Mouse (Mus musculus): Measurements from ENCODE around the gene Rab25.

DNA sequence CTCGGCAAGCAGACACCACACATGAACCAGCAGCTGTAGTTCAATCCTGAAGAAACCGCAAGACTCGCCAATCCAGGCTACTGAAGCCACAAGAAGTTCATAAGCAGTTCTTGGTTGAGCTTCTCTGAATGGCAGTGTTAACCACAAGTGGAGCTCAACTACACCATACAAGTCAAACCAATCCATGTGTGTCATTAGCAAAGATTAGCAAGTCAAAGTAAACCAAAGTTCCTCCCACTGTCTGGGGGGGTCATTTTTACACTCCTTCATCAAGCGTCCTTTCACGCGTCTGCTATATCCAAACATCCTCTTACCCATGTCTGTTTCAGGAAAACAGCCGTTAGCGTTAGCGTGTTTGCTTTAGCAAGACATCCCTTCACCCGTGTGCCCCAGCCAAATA lies 22.2 kb upstream of the Rab25 start:
- TF ChIP-seq POLR2A (IDR thresholded peaks at IDR 0.05; ENCODE audit: control insufficient read depth, extremely low read depth, insufficient read depth, low read length, poor library complexity) (no peak), CTCF (IDR thresholded peaks at IDR 0.05; ENCODE audit: borderline replicate concordance, control insufficient read depth, extremely low read depth, insufficient read depth, low read length, poor library complexity) (no peak)

Data from thymus, adult 2 months (tissue).